Mouse (Mus musculus): ENCODE results near the gene Smndc1. TPM values are rescaled to one million over a fixed set of nuclear protein-coding genes. Genes with fewer than 3 reads are reported as not detected.

Gene Smndc1
- total and polyA plus RNA-seq, 2 experiments from 2014 or later = 9.0 to 32.0 TPM

- Histone ChIP-seq H3K9me3 (replicated peaks; ENCODE audit: control insufficient read depth, low read length) (no peaks in the 10 kb centered on the region), H3K27ac (ENCODE audit: low read depth) (peak overlapping the region; percentile 23; the same call in 1 of the 2 replicates), H3K36me3 (replicated peaks; ENCODE audit: control insufficient read depth, insufficient read depth, low read length) (no peaks in the 10 kb centered on the region), H3K4me3 (ENCODE audit: low read depth, low read length) (no peak overlapping the region), H3K9ac (replicated peaks; ENCODE audit: low read depth, low read length) (no peak overlapping the region), H3K4me1 (ENCODE audit: control insufficient read depth, insufficient read depth) (peaks cover 17% of the 10 kb centered on the region), H3K27me3 (ENCODE audit: control insufficient read depth, insufficient read depth, low read length) (no peaks in the 10 kb centered on the region), H3K4me2 (ENCODE audit: low read depth, low read length) (no peak overlapping the region)
- peak; percentile 36; the same call in 1 of the 2 replicates for ATAC-seq (ENCODE audit: insufficient read depth, low read depth)
- TF ChIP-seq CTCF (IDR thresholded peaks at IDR 0.05; ENCODE audit: low read depth) (no peak), EP300 (IDR thresholded peaks at IDR 0.05; ENCODE audit: low read depth) (no peak)
- 15% methylated on average over 6 of the region's 6 CpGs for WGBS
- DNase-seq (ENCODE audit: low spot score) = no peak
These were observed 21.9 kb upstream of the Smndc1 start for GRCm38 (mm10) chr19:53412149-53412848.

GRCm38 (mm10) chr19:53409663-53410307 lies 19.4 kb upstream of the Smndc1 start:
- ATAC-seq (ENCODE audit: insufficient read depth, low read depth) (no peak), DNase-seq (ENCODE audit: low spot score) (no peak)
- Histone ChIP-seq H3K27ac (ENCODE audit: low read depth) (no peak overlapping the region), H3K9me3 (replicated peaks; ENCODE audit: control insufficient read depth, low read length) (no peaks in the 10 kb centered on the region), H3K9ac (replicated peaks; ENCODE audit: low read depth, low read length) (no peak overlapping the region), H3K4me2 (ENCODE audit: low read depth, low read length) (no peak overlapping the region), H3K4me3 (ENCODE audit: low read depth, low read length) (no peak overlapping the region), H3K27me3 (ENCODE audit: control insufficient read depth, insufficient read depth, low read length) (no peaks in the 10 kb centered on the region), H3K4me1 (ENCODE audit: control insufficient read depth, insufficient read depth) (peaks cover 17% of the 10 kb centered on the region), H3K36me3 (replicated peaks; ENCODE audit: control insufficient read depth, insufficient read depth, low read length) (no peaks in the 10 kb centered on the region)
- TF ChIP-seq EP300 (IDR thresholded peaks at IDR 0.05; ENCODE audit: low read depth) (no peak), CTCF (IDR thresholded peaks at IDR 0.05; ENCODE audit: low read depth) (no peak)
- WGBS = 52% methylated on average over 17 of the region's 17 CpGs

GRCm38 (mm10) chr19:53408398-53408797 lies 18.0 kb upstream of the Smndc1 start:
- H3K9me3 ChIP-seq (replicated peaks; ENCODE audit: control insufficient read depth, low read length) = no peaks in the 10 kb centered on the region
- peaks cover 9% of the 10 kb centered on the region; the same call in 1 of the 2 replicates for H3K4me1 ChIP-seq (ENCODE audit: control insufficient read depth, insufficient read depth)
- no peak overlapping the region for H3K4me3 ChIP-seq (ENCODE audit: low read depth, low read length)
- no peak for TF ChIP-seq EP300 (IDR thresholded peaks at IDR 0.05; ENCODE audit: low read depth)
- no peak for TF ChIP-seq CTCF (IDR thresholded peaks at IDR 0.05; ENCODE audit: low read depth)
- WGBS = 81% methylated on average over 8 of the region's 8 CpGs
- no peak overlapping the region for H3K27ac ChIP-seq (ENCODE audit: low read depth)
- ATAC-seq (ENCODE audit: insufficient read depth, low read depth) (no peak), DNase-seq (ENCODE audit: low spot score) (no peak)
- H3K27me3 ChIP-seq (ENCODE audit: control insufficient read depth, insufficient read depth, low read length) = no peaks in the 10 kb centered on the region
- H3K4me2 ChIP-seq (ENCODE audit: low read depth, low read length) = no peak overlapping the region
- no peaks in the 10 kb centered on the region for H3K36me3 ChIP-seq (replicated peaks; ENCODE audit: control insufficient read depth, insufficient read depth, low read length)
- H3K9ac ChIP-seq (replicated peaks; ENCODE audit: low read depth, low read length) = no peak overlapping the region

DNA sequence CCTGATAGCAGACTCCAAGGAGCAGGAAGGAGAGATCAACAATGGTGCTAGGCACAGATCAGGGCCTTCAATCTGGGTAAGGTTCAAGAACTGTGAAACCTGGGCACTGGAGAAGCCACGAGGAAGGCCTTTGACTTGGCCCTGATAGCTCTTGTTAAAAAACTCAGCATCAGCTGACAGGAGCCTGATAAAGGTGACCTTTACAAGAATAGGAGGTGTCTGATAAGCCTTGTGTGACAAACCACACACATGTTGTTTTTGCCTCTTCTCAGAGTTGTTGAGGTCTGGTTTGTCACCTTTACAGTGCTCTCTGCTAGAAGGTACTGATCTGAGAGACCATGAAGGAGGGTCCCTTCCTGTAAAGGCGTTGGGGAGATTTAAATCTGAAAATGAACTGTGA lies 17.0 kb upstream of the Smndc1 start:
- H3K4me1 ChIP-seq (ENCODE audit: control insufficient read depth, insufficient read depth) = peaks cover 9% of the 10 kb centered on the region; the same call in 1 of the 2 replicates
- H3K27me3 ChIP-seq (ENCODE audit: control insufficient read depth, insufficient read depth, low read length) = no peaks in the 10 kb centered on the region
- ATAC-seq (ENCODE audit: insufficient read depth, low read depth) (no peak), DNase-seq (ENCODE audit: low spot score) (no peak)
- WGBS = 34% methylated on average over 2 of the region's 2 CpGs
- H3K4me2 ChIP-seq (ENCODE audit: low read depth, low read length) = no peak overlapping the region
- no peak overlapping the region for H3K27ac ChIP-seq (ENCODE audit: low read depth)
- no peak overlapping the region for H3K9ac ChIP-seq (replicated peaks; ENCODE audit: low read depth, low read length)
- no peaks in the 10 kb centered on the region for H3K9me3 ChIP-seq (replicated peaks; ENCODE audit: control insufficient read depth, low read length)
- no peak overlapping the region for H3K4me3 ChIP-seq (ENCODE audit: low read depth, low read length)
- TF ChIP-seq CTCF (IDR thresholded peaks at IDR 0.05; ENCODE audit: low read depth) = no peak
- TF ChIP-seq EP300 (IDR thresholded peaks at IDR 0.05; ENCODE audit: low read depth) = no peak
- H3K36me3 ChIP-seq (replicated peaks; ENCODE audit: control insufficient read depth, insufficient read depth, low read length) = no peaks in the 10 kb centered on the region

- H3K27ac ChIP-seq (ENCODE audit: low read depth) = no peak overlapping the region
- H3K27me3 ChIP-seq (ENCODE audit: control insufficient read depth, insufficient read depth, low read length) = no peaks in the 10 kb centered on the region
- no peaks in the 10 kb centered on the region for H3K9me3 ChIP-seq (replicated peaks; ENCODE audit: control insufficient read depth, low read length)
- no peak overlapping the region for H3K4me2 ChIP-seq (ENCODE audit: low read depth, low read length)
- WGBS = 33% methylated on average over 2 of the region's 2 CpGs
- H3K4me1 ChIP-seq (ENCODE audit: control insufficient read depth, insufficient read depth) = peaks cover 9% of the 10 kb centered on the region; the same call in 1 of the 2 replicates
- no peak for ATAC-seq (ENCODE audit: insufficient read depth, low read depth)
- H3K9ac ChIP-seq (replicated peaks; ENCODE audit: low read depth, low read length) = no peak overlapping the region
- H3K4me3 ChIP-seq (ENCODE audit: low read depth, low read length) = no peak overlapping the region
- DNase-seq (ENCODE audit: low spot score) = no peak
- H3K36me3 ChIP-seq (replicated peaks; ENCODE audit: control insufficient read depth, insufficient read depth, low read length) = no peaks in the 10 kb centered on the region
- TF ChIP-seq EP300 (IDR thresholded peaks at IDR 0.05; ENCODE audit: low read depth) = no peak
- TF ChIP-seq CTCF (IDR thresholded peaks at IDR 0.05; ENCODE audit: low read depth) = no peak
These were observed 15.4 kb upstream of the Smndc1 start for GRCm38 (mm10) chr19:53405810-53406209.
